Mouse (Mus musculus) kidney, adult 2 months (tissue): ENCODE data around the gene Hsf4.

ENCODE experiments used
- CTCF ChIP-seq: fragments of 200-500 bp; conservative IDR thresholded peaks from 2 replicates; pipeline ENCODE4 v1.5.1; 2011; ENCODE audit warnings: low read depth, mild to moderate bottlenecking, control low read depth, low read length, moderate library complexity, mixed read lengths; ENCODE audit not compliant: insufficient read depth, insufficient read length
- POLR2A ChIP-seq: fragments of 200-500 bp; IDR thresholded peaks from one replicate; pipeline ENCODE4 v1.6.1; 2011; ENCODE audit warnings: low read depth, low read length, control low read depth

- peak; percentile 95 for TF ChIP-seq POLR2A
- no peak for TF ChIP-seq CTCF
These were observed 45.0 kb upstream of the Hsf4 start, which contains the start of gene D230025D16Rik for GRCm38 (mm10) chr8:105224413-105225271.
